Mouse (Mus musculus): ENCODE results near the gene Nfkbia. TPM values are rescaled to one million over a fixed set of nuclear protein-coding genes. Genes with fewer than 3 reads are reported as not detected.
A peak's percentile ranks its signal among the peaks of the same experiment; 100 is the strongest.

Gene Nfkbia
- polyA plus RNA-seq, 1 experiment from 2014 or later = 60.0 TPM

GRCm38 (mm10) chr12:55471344-55471743 lies 21.1 kb downstream of the Nfkbia start:
- 92% methylated on average over 9 of the region's 9 CpGs for WGBS

DNA sequence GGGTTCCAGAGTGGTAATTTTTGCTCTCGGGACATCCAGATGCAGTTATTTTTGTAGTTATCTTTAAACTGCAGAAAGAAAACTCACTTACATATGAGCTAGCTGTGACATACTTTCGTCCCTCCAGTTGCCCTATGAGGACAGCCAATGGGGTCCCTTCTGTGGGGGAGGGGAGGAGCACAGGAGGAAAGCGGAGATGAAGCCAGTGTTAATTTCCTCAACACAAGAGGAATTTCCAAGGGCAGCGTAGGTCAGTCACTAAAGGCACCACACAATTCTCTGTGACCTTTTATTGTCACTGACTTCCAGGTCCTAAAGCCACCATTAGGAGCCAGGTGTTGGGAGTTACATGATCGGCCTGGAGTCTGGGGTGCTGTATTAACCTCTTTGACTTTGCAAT lies 22.0 kb downstream of the Nfkbia start:
- H3K9ac ChIP-seq = no peak overlapping the region
- no peaks in the 10 kb centered on the region for H3K27me3 ChIP-seq (replicated peaks)
- no peak for ATAC-seq (replicated peaks)
- 58% methylated on average over 5 of the region's 5 CpGs for whole genome bisulfite sequencing
- no peaks in the 10 kb centered on the region for H3K9me3 ChIP-seq
- H3K4me3 ChIP-seq = no peak overlapping the region
- H3K36me3 ChIP-seq (replicated peaks) = no peaks in the 10 kb centered on the region
- H3K4me1 ChIP-seq = peaks cover 11% of the 10 kb centered on the region
- no peak overlapping the region for H3K27ac ChIP-seq
- no peak overlapping the region for H3K4me2 ChIP-seq

More at GRCm38 (mm10) chr12:55471344-55471743, 21.1 kb downstream of the Nfkbia start:
- no peak for ATAC-seq (replicated peaks)
- Histone ChIP-seq H3K27me3 (replicated peaks) (no peaks in the 10 kb centered on the region), H3K4me2 (no peak overlapping the region), H3K4me1 (peaks cover 4% of the 10 kb centered on the region), H3K9me3 (no peaks in the 10 kb centered on the region), H3K27ac (no peak overlapping the region), H3K4me3 (no peak overlapping the region), H3K36me3 (replicated peaks) (no peaks in the 10 kb centered on the region), H3K9ac (no peak overlapping the region)

GRCm38 (mm10) chr12:55467331-55468180 lies 24.9 kb downstream of the Nfkbia start:
- no peak overlapping the region for H3K9ac ChIP-seq
- H3K36me3 ChIP-seq (replicated peaks) = no peaks in the 10 kb centered on the region
- H3K27me3 ChIP-seq (replicated peaks) = no peaks in the 10 kb centered on the region
- 55% methylated on average over 10 of the region's 10 CpGs for WGBS
- H3K4me2 ChIP-seq = no peak overlapping the region
- H3K4me3 ChIP-seq = no peak overlapping the region
- ATAC-seq (replicated peaks) = no peak
- H3K27ac ChIP-seq = no peak overlapping the region
- no peaks in the 10 kb centered on the region for H3K9me3 ChIP-seq
- H3K4me1 ChIP-seq = peaks cover 28% of the 10 kb centered on the region

DNA sequence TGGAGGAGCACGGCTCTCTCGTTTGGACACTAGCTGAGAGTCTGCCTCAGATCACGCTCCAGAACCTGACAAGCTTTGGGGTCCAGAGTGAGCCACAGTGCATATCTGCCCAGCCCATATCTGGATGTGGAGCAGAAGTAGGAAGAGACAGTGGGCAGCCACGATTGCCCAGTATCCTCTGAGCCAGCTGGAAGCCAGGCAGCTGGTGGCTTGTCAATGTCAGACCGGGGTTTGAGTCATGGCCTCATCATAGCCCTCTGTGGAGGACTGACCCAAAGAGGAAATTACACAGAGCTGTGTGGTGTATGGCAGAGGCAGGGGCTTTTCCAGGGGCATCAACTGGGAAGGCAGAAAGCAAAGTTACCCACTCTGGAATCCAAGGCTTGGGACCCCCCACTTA lies 25.6 kb downstream of the Nfkbia start:
- WGBS = 67% methylated on average over 5 of the region's 5 CpGs
- H3K27me3 ChIP-seq (replicated peaks) = no peaks in the 10 kb centered on the region
- no peak overlapping the region for H3K4me3 ChIP-seq
- H3K4me1 ChIP-seq = peaks cover 28% of the 10 kb centered on the region
- no peak for ATAC-seq (replicated peaks)
- H3K36me3 ChIP-seq (replicated peaks) = no peaks in the 10 kb centered on the region
- H3K4me2 ChIP-seq = no peak overlapping the region
- no peak overlapping the region for H3K9ac ChIP-seq
- H3K9me3 ChIP-seq = no peaks in the 10 kb centered on the region
- no peak overlapping the region for H3K27ac ChIP-seq

- H3K27ac ChIP-seq = no peak overlapping the region
- H3K36me3 ChIP-seq (replicated peaks) = no peaks in the 10 kb centered on the region
- no peaks in the 10 kb centered on the region for H3K27me3 ChIP-seq (replicated peaks)
- WGBS = 48% methylated on average over 7 of the region's 7 CpGs
- H3K4me1 ChIP-seq = peaks cover 28% of the 10 kb centered on the region
- no peaks in the 10 kb centered on the region for H3K9me3 ChIP-seq
- H3K4me3 ChIP-seq = no peak overlapping the region
- H3K9ac ChIP-seq = no peak overlapping the region
- H3K4me2 ChIP-seq = no peak overlapping the region
- ATAC-seq (replicated peaks) = 0 out of 2 replicates have a peak, but pooled peaks have one; percentile 11
Measured at GRCm38 (mm10) chr12:55466088-55466701, 26.3 kb downstream of the Nfkbia start.

- 75% methylated on average over 17 of the region's 17 CpGs for WGBS
- Histone ChIP-seq H3K4me2 (no peak overlapping the region), H3K4me3 (no peak overlapping the region), H3K36me3 (replicated peaks) (no peaks in the 10 kb centered on the region), H3K4me1 (peaks cover 28% of the 10 kb centered on the region), H3K27me3 (replicated peaks) (no peaks in the 10 kb centered on the region), H3K27ac (0 out of 2 replicates have a peak overlapping the region, but pooled peaks have one; percentile 75), H3K9me3 (no peaks in the 10 kb centered on the region), H3K9ac (no peak overlapping the region)
- 0 out of 2 replicates have a peak, but pooled peaks have one; percentile 13 for ATAC-seq (replicated peaks)
Measured at GRCm38 (mm10) chr12:55465401-55465983, 27.0 kb downstream of the Nfkbia start.

DNA sequence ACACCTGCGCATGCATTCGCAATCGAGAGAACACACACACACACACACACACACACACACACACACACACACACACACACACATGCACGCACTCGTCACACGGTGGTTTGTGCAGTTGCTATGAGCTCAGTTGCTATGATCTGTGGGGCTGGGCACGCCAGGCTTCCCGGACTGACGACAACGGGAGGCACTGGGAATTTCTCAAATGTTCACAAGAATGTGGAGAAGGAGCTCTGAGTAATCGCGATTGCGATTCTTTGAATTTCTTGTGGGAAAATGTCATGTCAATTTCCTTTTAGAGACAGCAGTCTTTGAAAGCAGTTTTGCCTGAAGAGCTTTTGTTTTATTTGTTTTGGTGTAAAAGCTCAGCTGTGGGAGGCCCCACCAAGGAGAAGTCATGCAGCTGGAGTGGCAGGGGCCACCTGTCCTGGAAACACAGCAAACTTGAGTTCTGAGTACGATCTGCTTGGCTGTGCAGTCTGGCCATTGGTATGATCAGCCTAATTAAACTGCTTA lies 27.5 kb downstream of the Nfkbia start:
- Histone ChIP-seq H3K27ac (peak overlapping the region; percentile 75), H3K4me2 (no peak overlapping the region; the same call in 1 of the 2 replicates), H3K36me3 (replicated peaks) (no peaks in the 10 kb centered on the region)

DNA sequence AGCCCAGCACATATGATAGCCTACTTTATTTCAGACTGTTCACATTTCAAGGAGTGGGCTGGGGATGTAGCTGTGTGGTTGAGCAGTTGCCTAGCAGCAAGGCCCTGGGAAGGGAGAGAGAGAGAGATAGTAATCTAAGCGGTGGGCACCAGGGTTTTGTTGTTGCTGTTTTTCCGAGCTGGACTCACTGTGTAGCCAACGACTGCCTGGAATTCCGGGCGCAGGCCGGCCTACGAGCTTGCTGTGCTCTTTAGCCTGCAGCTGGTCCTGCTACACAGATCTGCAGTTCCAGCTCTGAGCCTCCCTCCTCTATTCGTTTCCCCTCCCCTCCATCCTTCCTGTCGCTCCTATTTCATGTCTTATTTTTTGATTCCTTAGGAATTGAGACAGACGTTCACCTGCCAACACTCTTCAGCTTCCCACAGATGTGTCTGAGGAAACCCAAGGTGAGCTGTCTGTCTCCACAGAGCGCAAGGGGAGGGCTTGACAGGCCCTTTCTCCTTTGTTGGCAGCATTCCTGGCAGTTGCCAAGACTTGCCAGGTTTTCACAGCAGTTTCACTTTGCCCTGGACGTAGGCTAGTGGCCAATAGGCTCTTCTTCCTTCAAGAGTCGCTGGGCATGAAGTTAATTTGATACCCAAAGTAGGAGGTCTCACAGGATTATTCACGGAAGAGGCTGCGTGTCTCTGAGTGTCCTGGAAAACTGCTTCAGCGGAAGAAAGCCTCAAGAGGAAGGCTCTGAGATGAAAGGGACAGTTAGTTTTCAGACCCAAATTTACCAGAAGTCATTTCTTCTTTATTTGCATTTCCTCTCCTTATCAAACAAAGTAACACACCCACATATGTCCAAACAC lies 28.2 kb downstream of the Nfkbia start:
- H3K4me1 ChIP-seq = peaks cover 28% of the 10 kb centered on the region

More for the DNA sequence above, 27.5 kb downstream of the Nfkbia start:
- Histone ChIP-seq H3K4me1 (peaks cover 28% of the 10 kb centered on the region), H3K4me3 (no peak overlapping the region), H3K9ac (no peak overlapping the region), H3K9me3 (no peaks in the 10 kb centered on the region), H3K27me3 (replicated peaks) (no peaks in the 10 kb centered on the region)
- ATAC-seq (replicated peaks) = peak; percentile 55; the same call in 1 of the 2 replicates
- WGBS = 30% methylated on average over 14 of the region's 14 CpGs

GRCm38 (mm10) chr12:55463087-55463486 lies 29.4 kb downstream of the Nfkbia start:
- Histone ChIP-seq H3K4me1 (peaks cover 28% of the 10 kb centered on the region), H3K9ac (no peak overlapping the region), H3K27ac (no peak overlapping the region), H3K9me3 (no peaks in the 10 kb centered on the region), H3K36me3 (replicated peaks) (no peaks in the 10 kb centered on the region), H3K4me2 (no peak overlapping the region), H3K27me3 (replicated peaks) (no peaks in the 10 kb centered on the region), H3K4me3 (no peak overlapping the region)
- no peak for ATAC-seq (replicated peaks)
- WGBS = 73% methylated on average over 5 of the region's 5 CpGs

More for the DNA sequence above, 28.2 kb downstream of the Nfkbia start:
- Histone ChIP-seq H3K36me3 (replicated peaks) (no peaks in the 10 kb centered on the region), H3K4me3 (no peak overlapping the region), H3K4me2 (peak overlapping the region; percentile 18; the same call in 1 of the 2 replicates), H3K9me3 (no peaks in the 10 kb centered on the region), H3K27me3 (replicated peaks) (no peaks in the 10 kb centered on the region), H3K9ac (no peak overlapping the region), H3K27ac (peak overlapping the region; percentile 75)
- 12% methylated on average over 16 of the region's 16 CpGs for WGBS
- peak; percentile 83 for ATAC-seq (replicated peaks)

- ATAC-seq (replicated peaks) = no peak
- H3K27me3 ChIP-seq (replicated peaks) = no peaks in the 10 kb centered on the region
- WGBS = 78% methylated on average over 6 of the region's 6 CpGs
- peaks cover 28% of the 10 kb centered on the region for H3K4me1 ChIP-seq
- no peak overlapping the region for H3K9ac ChIP-seq
- no peaks in the 10 kb centered on the region for H3K36me3 ChIP-seq (replicated peaks)
- H3K9me3 ChIP-seq = no peaks in the 10 kb centered on the region
- no peak overlapping the region for H3K4me2 ChIP-seq
- no peak overlapping the region for H3K4me3 ChIP-seq
- H3K27ac ChIP-seq = no peak overlapping the region
Measured at GRCm38 (mm10) chr12:55462456-55462855, 30.0 kb downstream of the Nfkbia start.

DNA sequence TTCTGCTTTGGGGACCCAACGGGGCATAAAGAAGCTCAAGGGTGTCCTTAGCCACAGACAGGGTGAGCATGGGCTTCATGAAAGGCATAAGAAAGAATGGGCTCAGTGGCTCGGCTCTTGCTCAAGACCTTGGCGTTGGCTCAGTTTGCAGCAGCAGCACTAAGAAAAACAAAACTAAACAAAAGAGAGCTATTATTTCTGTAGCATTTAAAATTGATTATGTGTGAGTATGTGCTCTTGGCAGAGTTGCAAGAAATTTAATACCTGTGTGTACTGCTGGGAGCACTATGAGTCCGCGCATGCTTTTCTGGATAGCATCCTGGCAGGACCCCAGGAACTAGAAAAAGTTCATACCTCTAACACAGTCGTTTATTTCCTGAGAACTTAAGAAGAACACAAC lies 30.7 kb downstream of the Nfkbia start:
- Histone ChIP-seq H3K4me1 (peaks cover 28% of the 10 kb centered on the region), H3K27ac (no peak overlapping the region), H3K36me3 (replicated peaks) (no peaks in the 10 kb centered on the region), H3K4me2 (no peak overlapping the region), H3K4me3 (no peak overlapping the region), H3K9me3 (no peaks in the 10 kb centered on the region), H3K27me3 (replicated peaks) (no peaks in the 10 kb centered on the region), H3K9ac (no peak overlapping the region)
- 84% methylated on average over 6 of the region's 6 CpGs for WGBS
- no peak for ATAC-seq (replicated peaks)

All from midbrain, embryonic 15.5 days (tissue).